Mouse (Mus musculus) embryo, embryonic 11.5 days (tissue): ENCODE measurements around the gene Gimap3.

Experiments
- DNase-seq: peaks from one replicate; pipeline ENCODE4 v3.0.0-alpha.2; 2012; ENCODE audit warnings: low read depth, low spot score

Gene Gimap3

DNA sequence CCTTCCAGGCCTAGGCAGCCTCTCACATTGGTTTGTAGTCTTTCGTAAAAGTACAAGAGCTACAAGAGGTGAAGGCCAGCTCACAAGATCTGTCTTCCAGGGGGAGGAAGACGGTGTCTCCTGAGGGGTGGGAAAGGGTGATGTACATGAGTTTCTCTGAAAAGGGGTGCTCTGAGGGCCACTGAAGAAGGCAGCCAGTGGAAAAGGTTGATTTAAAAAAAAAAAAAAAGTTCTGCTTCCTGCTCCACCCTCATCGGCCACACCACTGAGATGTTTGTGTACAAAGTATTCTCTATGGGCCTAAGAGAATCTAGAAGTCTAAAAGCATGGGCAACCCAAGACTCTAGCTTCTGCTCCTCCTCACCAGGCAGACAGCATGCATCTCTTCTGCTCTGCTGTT, at the start of gene Gimap3:
Gene Gimap3, minus strand, starts transcription at position 156 of the 400 bp plus-strand sequence.
- DNase-seq = no peak

DNA sequence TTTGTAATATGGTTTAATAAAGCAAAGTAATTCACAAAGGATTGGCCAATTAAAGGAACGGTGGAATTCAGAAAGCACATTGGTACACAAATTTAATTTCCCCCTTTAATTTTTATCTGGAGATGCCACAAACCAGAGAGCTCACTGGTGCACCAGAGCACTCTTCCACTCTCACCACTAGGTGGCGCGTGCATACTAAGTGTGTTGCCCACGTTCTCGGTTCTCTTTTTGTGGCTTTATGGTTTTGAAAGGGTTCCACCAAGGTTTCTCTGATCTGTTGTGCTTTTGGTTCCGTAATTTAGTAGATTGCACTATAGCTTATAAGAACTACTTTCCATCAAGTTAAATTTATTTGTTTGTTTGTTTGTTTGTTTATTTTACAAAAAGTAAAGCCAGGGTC, 47.2 kb upstream of the Gimap3 start:
- peak; percentile 69 for DNase-seq

DNA sequence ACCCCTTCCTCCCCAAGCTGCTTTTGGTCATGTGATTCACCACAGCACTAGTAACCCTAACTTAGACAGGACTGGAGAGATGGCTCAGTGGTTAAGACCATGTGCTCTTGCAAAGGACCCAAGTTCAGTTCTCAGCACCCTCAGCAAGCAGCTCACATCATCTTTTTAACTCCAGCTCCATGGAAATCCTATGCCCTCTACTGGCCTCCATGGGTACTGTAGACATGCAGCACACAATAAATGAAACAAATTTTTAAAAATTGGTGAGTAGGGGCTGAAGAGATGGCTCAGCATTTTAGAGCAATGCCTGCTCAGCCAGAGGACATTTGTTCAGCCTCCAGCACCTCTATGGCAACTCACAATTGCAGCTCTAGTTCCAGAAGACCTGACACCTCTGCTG, 44.4 kb upstream of the Gimap3 start:
- DNase-seq = no peak

DNA sequence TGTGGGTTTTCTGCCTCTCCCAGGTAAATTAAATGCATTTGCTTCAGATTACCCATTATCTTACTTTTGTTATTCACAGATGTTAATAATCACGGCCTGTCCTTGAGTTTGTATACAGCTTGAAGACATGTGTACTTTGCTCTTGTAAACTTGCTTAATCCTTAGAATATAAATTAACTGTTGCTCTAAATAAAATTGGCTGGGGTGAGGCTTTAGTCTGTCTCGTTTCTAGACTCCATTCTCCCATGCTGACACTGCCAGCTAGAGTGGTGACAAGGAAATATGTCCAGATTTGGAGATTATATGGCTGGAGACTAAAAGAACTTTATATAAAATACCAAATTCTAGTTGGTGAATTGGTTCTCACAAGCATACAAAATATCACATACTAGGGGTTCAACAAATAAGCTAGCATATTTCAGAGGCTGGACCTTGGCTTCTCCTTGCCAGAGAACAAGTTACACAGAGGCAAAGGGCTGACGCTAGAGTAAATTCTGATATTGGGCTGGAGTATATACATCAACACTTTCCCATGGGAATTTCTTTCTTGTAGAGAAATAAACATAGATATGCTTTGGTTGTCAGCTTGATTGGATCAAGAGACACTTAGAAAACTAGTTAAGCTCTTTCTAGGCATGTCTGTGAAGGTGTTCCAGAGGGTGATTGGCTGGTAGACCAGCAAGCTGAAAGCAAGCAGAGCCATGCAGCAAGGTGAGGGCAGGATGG, 39.0 kb upstream of the Gimap3 start:
- DNase-seq = no peak

DNA sequence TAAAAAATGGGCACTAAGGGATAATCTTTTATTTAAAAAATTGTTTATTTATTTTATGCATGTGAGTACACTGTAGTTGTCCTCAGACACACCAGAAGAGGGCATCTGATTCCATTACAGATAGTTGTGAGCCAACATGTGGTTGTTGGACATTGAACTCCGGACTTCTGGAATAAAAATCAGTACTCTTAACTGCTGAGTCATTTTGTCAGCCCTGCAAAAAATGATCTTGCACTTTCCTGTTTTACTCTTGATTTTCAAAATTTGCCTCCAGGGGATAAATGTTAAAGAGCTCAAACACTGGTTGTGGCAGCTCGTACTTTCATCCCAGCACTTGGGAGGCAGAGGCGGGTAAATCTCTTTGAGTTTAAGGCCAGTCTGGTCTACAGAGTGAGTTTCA, 36.1 kb upstream of the Gimap3 start:
- DNase-seq = no peak

DNA sequence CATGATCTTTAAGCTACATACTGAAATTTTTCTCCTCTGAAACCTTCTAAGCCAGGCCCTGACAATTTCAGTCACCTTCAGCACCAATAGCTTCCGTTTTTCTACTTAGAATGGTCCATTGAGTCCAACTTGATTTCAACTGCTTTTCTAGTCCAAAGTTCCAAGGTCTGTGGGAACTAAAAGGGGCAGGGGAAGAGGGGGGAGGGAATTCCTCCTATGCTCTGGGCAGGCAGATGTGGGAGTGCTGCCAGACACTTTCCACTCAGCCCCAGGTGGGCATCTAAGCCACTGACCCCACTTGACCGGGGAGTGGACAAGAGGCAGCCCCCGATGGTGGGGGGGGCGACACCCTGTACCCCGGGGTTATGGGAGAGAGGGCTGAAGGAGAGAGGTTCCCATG, 33.7 kb upstream of the Gimap3 start:
- no peak for DNase-seq

DNA sequence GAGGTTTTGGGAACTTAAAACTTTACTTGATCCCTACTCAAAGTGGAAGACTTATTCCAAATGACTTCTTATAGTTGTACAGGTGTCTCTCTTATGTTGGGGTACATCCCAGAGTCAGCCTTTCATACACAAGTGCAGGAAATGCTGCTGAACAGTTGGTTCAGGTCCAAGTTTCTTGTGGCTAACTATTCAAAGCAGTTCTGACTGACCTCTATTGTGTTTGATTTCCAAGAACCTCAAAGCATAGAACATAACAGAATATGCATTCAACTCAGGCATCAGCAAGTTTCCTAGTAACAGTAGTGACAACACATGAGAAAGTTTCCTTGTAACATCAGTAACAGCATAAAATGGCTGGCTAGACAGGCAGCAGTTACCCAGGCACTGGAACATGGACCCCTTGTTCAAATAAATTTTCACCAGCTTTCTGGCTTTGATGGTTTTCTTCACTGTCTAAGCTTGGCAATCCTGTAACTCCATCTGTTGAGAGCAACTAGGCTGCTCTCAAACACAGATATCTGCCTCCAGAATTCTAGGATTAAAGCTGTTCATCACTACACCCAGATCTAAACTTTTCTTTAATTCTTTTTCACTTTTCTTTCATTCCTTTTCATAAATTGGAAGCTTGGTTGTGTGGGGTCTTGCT, 32.9 kb upstream of the Gimap3 start:
- DNase-seq = no peak

DNA sequence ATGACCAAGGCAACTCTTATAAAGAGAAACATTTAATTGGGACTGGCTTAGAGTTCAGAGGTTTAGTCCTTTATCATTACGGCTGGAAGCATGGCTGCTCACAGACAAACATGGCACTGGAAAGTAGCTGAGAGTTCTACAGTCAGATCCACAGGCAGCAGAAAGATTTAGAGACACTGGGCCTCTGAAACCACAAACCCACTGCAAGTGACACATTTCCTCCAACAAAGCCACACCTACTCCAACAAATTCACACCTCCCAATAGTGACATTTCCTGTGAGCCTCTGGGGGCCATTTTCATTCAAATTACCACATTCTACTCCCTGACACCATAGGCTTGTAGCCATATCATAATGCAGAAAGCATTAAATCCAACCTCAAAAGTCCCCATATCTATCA, 31.2 kb upstream of the Gimap3 start:
- no peak for DNase-seq

DNA sequence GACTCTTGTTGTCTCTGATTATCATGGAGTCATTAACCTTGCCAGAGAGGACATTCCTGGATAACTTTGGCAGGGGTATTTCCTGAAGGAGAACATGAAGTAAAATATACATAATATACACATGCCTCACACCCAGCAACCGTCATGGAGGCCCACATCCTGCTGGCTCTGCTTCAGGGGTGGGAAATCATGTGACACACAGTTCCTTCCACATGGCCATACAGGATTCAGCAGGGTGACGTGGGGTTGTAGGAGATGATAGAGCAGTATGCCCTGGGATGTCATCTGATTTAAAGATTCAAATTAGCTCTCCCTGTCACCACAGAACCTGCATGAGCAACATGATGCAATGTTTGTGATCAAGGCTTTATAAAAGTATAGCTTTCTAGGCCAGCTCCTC, 17.2 kb upstream of the Gimap3 start:
- DNase-seq = no peak

DNA sequence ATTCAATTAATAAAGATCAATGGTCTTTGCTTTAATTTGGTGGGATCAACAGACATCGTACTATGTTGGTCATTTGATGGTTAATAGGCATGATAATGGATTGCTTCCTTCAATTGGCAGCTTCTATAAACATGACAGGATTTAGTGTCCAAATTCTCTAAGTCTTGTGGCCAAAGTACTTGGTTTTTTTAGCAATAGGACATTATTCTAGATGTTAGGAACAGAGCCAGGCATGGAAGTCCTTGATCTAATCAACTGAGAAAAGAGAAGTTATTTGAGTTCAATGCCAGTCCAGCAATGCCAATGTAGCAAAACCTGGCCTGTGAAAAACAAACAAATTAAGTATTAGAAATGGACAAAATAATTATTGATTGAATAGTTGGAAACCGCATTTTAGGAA, 14.9 kb upstream of the Gimap3 start:
- DNase-seq = no peak

DNA sequence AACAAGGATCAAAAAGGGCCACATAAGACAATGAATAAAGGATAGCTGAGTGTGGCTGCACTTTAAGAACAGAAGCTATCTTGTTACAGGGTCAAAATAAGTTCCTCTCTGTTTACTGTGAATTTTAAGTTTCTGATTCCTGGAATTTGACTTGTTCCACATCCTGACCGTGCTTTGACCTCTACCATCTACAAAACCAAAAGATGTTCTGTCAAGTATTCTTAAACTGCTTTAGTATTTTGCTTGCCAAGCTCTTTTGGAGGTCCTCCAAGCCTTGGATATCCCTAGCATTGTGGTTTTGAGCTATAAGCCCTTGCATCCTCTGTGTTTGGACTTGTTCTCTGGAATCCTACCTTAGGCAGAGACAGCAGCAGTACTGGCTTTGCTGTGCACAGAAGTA, 14.5 kb upstream of the Gimap3 start:
- no peak for DNase-seq

DNA sequence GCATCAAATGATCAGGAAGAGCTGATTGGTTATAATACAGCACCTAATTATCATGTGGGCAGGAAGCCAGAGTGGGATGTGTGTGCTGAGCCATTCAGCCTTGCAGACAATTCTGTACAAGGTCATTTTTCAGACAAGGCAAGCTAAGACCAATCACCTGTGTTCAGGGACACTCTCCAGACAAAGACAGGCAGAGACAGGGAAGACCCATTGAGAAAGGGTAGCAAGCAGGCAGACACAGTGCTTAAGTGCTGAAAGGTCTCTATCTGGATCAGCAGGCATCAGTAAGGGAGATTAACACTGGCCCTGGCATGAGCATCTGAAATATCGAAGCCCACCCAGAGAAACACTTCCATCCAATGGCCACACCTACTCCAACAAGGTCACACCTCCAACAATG, 13.8 kb upstream of the Gimap3 start:
- DNase-seq = no peak

DNA sequence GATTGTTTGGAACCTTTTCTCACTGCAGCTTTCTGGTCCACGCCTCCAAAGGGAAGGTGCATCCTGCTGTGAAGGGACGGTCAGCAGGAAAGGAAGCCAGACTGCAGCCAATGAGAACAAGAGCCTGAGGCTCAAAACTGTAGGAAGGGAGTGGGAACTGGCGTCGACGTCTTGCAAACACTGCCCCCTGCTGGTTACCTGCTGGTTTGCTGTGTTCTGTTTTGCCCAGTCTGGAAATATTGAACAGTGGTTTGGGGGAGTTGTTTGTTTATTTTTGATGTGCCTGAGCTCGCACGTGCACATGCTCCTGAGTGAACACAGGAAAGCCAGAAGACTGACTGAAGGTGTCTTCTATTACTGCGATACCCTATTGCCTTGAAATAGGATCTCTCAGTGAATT, 1.4 kb upstream of the Gimap3 start:
- peak; percentile 59 for DNase-seq

DNA sequence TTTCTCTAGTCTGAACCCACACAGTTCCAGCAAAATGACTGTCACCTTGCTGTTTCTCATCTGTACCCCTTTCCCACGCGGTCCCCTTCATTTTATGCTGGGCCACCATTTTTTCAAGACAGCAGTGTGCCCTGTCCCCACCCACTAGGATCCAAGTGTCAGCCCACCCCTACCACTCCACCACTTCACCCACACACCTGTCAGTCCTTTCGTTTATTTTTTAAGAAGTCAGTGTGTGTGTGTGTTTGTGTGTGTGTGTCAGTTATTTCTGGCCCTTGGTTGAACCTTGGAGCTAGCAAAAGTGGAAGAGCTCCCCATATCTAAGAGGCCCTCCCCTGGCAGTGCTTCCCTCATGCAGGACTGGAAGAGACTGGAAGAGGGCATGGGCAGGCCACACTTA, 1.7 kb downstream of the Gimap3 start:
- DNase-seq = no peak

DNA sequence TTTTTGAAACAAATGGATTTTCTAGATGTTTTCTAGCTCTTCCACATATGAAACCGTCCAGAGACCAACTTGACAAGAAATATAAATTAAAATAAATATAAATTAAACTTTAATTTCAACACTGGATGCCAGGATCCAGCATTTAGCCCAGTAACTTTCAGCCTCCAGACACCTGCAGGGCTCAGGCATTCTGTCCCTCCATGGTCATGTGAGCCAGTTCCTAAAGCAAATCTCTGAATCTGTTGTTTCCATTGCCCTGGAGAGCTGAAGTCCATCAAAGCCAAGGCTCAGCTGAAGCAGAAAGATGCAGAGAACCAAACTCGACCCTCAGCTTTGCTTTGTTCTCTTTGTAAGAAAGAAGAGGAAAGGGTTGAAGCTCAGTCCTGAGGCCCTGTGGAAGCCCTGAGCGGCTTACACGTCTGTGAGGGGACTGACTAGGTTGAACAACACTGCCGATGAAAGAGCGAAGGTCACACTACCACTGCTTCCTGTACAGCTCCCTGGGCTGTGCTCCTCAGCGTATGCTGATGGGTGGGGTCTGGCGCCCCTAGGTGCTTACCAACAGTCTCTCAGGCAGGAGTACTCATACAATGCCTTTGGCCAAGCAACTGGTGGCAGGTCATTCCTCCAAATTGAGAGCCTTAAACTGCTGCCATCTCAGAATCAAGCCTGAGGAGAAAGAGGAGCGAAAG, 2.3 kb downstream of the Gimap3 start:
- DNase-seq = no peak

DNA sequence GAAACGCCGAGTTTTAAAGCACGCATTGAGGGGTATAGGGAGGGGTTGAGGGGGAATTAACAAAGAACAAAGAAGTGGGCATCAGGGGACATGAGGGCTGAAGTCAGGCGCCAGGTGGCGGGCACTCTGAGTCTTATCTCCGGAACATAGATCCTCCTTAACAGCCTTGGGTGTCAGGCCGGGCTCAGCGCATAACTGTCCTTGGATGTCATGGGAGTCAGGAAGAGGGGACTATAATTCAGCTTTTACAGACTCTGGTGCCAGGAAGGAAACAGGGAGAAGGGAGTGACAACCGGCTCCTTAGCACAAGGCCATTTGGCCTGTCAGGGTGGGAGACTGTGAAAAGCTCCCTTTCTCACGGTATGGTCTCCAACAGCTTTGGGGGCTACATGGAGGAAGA, 6.2 kb downstream of the Gimap3 start:
- DNase-seq = no peak

DNA sequence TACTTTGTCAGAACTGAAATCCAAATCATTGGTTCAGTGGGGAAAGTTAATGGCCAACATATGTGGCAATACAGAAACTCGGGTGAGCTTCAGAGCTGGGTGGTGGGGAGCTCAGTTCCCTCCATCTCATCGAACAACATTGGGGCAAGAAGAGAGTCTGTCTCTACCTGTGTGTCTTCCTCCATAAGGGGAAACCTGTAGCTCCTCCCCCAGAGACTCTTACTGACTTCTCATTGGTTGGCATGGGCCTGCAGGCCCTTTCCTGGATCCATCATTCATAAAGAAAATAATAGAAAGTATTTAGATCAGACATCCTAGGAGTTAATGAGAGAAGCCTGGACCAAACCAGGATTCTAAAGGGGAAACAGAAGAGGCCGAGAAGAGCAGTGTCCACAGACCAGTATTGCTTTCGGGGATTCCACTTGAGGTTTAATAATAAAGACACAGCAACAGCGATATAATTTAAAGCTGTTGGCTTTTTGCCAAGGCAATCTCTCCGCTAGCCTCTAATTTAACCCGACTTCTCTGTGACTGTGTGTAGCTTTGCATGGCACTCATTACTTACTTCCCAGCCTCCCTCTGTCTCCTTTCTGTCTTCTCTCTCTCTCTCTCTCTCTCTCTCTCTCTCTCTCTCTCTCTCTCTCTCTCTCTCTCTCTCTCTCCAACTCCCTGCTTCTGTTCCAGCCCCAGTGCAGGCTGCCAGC, 6.9 kb downstream of the Gimap3 start:
- DNase-seq = no peak

DNA sequence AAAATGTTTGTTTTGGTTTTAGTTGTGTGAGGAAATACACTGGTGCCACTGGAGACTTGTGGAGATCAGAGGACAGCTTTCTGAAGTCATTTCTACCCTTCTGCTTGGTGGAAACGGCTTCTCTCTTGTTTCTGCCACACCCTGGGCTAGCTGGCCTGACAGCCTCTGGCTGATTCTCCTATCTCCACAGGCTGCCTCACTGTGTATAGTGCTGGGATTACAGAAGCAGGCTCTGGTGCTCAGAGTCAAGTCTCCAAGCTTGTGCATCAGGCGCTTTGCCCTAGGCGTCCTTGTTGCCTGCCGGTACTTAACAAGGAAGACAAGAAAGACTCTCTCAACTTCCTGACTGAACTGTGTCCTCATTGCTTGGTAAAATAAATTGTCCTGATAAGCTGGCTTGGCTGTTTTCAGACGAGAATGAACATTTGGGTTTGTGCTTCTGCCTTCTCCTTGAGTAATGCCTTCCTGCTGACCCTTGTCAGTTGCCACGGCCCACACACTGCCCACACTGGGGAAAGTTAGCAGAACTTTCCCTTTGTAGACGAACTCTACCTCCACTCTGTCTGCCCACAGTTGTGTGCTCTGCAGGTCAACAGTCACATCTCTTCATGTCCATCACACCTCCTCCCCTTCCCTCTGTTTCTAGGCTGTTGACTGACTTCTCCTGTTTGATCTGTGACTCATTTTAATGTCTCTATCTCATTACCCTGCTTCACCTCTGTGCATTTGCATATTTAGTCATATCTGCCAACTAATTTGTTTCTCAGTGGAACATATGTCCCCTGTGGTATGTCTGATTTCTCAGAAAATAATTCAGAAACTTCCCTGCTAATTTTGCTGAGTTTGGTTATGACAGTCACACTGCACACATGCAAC, 23.3 kb downstream of the Gimap3 start:
- DNase-seq = no peak

DNA sequence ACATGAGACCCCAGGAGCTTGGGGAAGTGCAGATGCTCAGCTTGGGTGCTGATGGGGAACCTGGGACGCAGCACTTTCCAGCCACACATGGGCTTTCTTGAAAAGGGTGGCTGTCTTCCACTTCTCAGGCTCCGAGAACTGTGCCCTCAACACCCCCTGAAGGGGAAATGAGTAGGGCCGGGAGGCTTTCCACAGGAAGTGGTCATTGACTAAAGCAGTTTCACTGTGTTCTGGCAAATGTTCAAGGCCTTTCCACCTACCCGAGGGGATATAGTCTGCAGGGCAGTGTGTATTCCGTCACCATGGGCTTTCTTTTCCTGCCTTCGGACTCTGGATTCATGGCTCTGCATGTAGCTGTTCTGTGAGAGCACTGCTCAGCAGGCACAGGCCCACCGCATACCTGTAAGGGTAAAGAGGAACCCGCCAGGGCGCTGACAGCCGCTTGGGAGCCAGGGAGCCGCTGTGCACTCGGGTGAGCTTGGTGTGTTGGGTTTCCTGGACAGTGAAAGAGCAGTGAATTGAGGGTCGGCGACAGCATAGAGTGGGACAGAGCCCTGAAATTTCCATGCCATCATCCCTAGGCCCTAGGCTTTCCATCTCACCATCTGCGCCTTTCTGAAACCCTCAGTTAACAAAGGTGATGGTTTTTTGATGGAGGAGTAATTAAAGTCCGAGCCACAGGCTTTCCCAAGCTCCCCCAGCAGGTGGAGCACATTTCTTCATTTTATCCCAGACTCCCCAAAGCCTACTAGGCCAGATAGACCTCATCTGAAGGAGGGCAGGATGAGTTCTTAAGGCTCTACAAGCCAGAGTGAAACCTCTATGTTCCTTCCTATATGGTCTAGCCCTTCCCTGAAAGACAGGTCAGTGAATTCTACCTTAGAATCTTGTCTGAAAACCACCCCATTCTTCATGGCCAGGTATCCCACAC, 24.4 kb downstream of the Gimap3 start, which contains the start of gene Gimap5:
Gene Gimap5, plus strand, starts transcription at position 239 of the 931 bp plus-strand sequence.
- DNase-seq = no peak

DNA sequence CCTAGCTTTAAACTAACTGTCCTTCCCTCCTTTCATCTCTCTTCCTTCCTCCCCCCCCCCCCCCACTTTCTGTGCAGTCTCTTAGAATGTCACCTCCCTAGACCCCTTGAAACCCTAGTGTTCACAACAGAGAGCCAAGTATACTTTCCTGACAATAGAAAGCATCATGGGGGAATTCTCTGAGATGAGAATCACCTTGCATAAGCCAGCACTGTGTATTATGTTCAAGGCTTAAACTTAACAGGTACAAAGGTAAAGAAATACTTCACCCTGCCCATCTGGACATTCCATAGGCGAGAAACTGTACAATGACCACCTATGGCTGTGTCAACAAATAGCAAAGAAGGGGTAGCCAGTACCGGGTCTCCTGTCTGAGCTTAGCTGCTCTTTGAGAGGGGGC, 25.2 kb downstream of the Gimap3 start:
- no peak for DNase-seq
